Mouse (Mus musculus) kidney, postnatal 0 days (tissue): Measurements from ENCODE around the gene Prpf8. TPM values are rescaled to one million over a fixed set of nuclear protein-coding genes. Genes with fewer than 3 reads are reported as not detected.

Source experiments
- ATAC-seq: fragments of 200-750 bp; cut with Nextera tagmentation; replicated peaks from 2 replicates; pipeline ENCODE4 v1.8.0; 2017; ENCODE audit warnings: low read depth, moderate number of reproducible peaks, moderate TSS enrichment, moderate library complexity; ENCODE audit not compliant: low FRiP score
- DNase-seq: peaks from one replicate; pipeline ENCODE4 v3.0.0-alpha.2; 2016; ENCODE audit warnings: low spot score
- H3K27ac ChIP-seq: fragments of 300-500 bp; sonication (generic); 2 replicates; pipeline ENCODE4 v1.5.1; 2014; ENCODE audit warnings: mild to moderate bottlenecking
- H3K27me3 ChIP-seq: fragments of 300-500 bp; sonication (generic); 2 replicates; pipeline ENCODE4 v1.6.1; 2014; ENCODE audit warnings: low read length, mixed read lengths; ENCODE audit not compliant: insufficient read depth
- H3K36me3 ChIP-seq: fragments of 300-500 bp; sonication (generic); 2 replicates; pipeline ENCODE4 v1.6.1; 2014; ENCODE audit warnings: low read length, mixed read lengths; ENCODE audit not compliant: insufficient read depth
- H3K4me1 ChIP-seq: fragments of 300-500 bp; sonication (generic); replicated peaks from 2 replicates; pipeline ENCODE4 v1.6.1; 2014; ENCODE audit warnings: antibody characterized with exemption, low read length, mixed read lengths; ENCODE audit not compliant: insufficient read depth
- H3K4me2 ChIP-seq: fragments of 300-500 bp; sonication (generic); 2 replicates; pipeline ENCODE4 v1.6.1; 2014; ENCODE audit warnings: mild to moderate bottlenecking, low read length, moderate library complexity, mixed read lengths
- H3K4me3 ChIP-seq: fragments of 300-500 bp; sonication (generic); replicated peaks from 2 replicates; pipeline ENCODE4 v1.5.1; 2014; ENCODE audit warnings: low read depth, low read length
- H3K9ac ChIP-seq: fragments of 300-500 bp; sonication (generic); 2 replicates; pipeline ENCODE4 v1.6.1; 2014; ENCODE audit warnings: low read depth, low read length
- H3K9me3 ChIP-seq: fragments of 300-500 bp; sonication (generic); replicated peaks from 2 replicates; pipeline ENCODE4 v1.6.1; 2016; ENCODE audit warnings: low read length, inconsistent platforms, mixed read lengths
- CTCF ChIP-seq: IDR thresholded peaks from 2 replicates; pipeline ENCODE4 v1.5.1; 2016; ENCODE audit warnings: antibody characterized with exemption, low read depth, mild to moderate bottlenecking, moderate library complexity
- WGBS: fragments of 180-500 bp; shearing (Covaris S2); extraction: QIAGEN DNeasy Blood & Tissue Kit; methylation state at CpG from one replicate; pipeline ENCODE4 v1.1.7; 2014; 5-methylcytosine and 5-hydroxymethylcytosine counted together
- polyA plus RNA-seq: library from polyadenylated mRNA; unstranded; fragments of >200 nt; fragmentation: Nextera tagmentation; extraction: Ambion mirVana; gene quantifications from 2 replicates; pipeline ENCODE4 v1.2.1, GENCODE M21; 2015

The Prpf8 gene
- polyA plus RNA-seq, 1 experiment from 2014 or later: 36.6 TPM

GRCm38 (mm10) chr11:75456440-75456871 lies 30.2 kb upstream of the Prpf8 start:
- no peaks in the 10 kb centered on the region for H3K27me3 ChIP-seq
- ATAC-seq (no peak), DNase-seq (no peak)
- H3K4me3 ChIP-seq: no peak overlapping the region
- H3K4me1 ChIP-seq: peaks cover 23% of the 10 kb centered on the region
- 83% methylated on average over 7 of the region's 7 CpGs for WGBS
- no peak overlapping the region for H3K27ac ChIP-seq
- no peak for TF ChIP-seq CTCF
- H3K9ac ChIP-seq: no peak overlapping the region
- H3K9me3 ChIP-seq: no peaks in the 10 kb centered on the region
- peaks cover 6% of the 10 kb centered on the region; the same call in 1 of the 2 replicates for H3K36me3 ChIP-seq
- no peak overlapping the region for H3K4me2 ChIP-seq

- WGBS: 13% methylated on average over 3 of the region's 3 CpGs
- Histone ChIP-seq H3K9me3 (no peaks in the 10 kb centered on the region), H3K9ac (no peak overlapping the region), H3K27me3 (no peaks in the 10 kb centered on the region), H3K36me3 (no peaks in the 10 kb centered on the region), H3K27ac (no peak overlapping the region), H3K4me1 (peaks cover 32% of the 10 kb centered on the region), H3K4me3 (no peak overlapping the region), H3K4me2 (no peak overlapping the region)
- no peak for ATAC-seq
- peak; percentile 79 for TF ChIP-seq CTCF
- peak; percentile 69 for DNase-seq
Observed at GRCm38 (mm10) chr11:75458169-75458568, 28.4 kb upstream of the Prpf8 start.

- no peak overlapping the region for H3K27ac ChIP-seq
- ATAC-seq (no peak), DNase-seq (no peak)
- no peak overlapping the region for H3K4me3 ChIP-seq
- H3K27me3 ChIP-seq: no peaks in the 10 kb centered on the region
- no peaks in the 10 kb centered on the region for H3K36me3 ChIP-seq
- H3K4me2 ChIP-seq: no peak overlapping the region
- H3K9ac ChIP-seq: no peak overlapping the region
- no peaks in the 10 kb centered on the region for H3K9me3 ChIP-seq
- H3K4me1 ChIP-seq: peaks cover 30% of the 10 kb centered on the region
- WGBS: 82% methylated on average over 8 of the region's 8 CpGs
- TF ChIP-seq CTCF: no peak
Observed at GRCm38 (mm10) chr11:75458628-75459041, 28.0 kb upstream of the Prpf8 start.

GRCm38 (mm10) chr11:75459141-75459711 lies 27.4 kb upstream of the Prpf8 start:
- no peak overlapping the region for H3K4me2 ChIP-seq
- H3K4me1 ChIP-seq: peaks cover 24% of the 10 kb centered on the region
- no peaks in the 10 kb centered on the region for H3K27me3 ChIP-seq
- H3K36me3 ChIP-seq: no peaks in the 10 kb centered on the region
- no peak overlapping the region for H3K4me3 ChIP-seq
- WGBS: 77% methylated on average over 5 of the region's 5 CpGs
- no peaks in the 10 kb centered on the region for H3K9me3 ChIP-seq
- DNase-seq (no peak), ATAC-seq (no peak)
- peak overlapping the region; percentile 95 for H3K27ac ChIP-seq
- TF ChIP-seq CTCF: no peak
- no peak overlapping the region for H3K9ac ChIP-seq

GRCm38 (mm10) chr11:75459751-75460102 lies 26.9 kb upstream of the Prpf8 start:
- no peak for TF ChIP-seq CTCF
- H3K4me2 ChIP-seq: peak overlapping the region; percentile 69
- 18% methylated on average over 5 of the region's 5 CpGs for WGBS
- H3K9ac ChIP-seq: 0 out of 2 replicates have a peak overlapping the region, but pooled peaks have one; percentile 14
- H3K36me3 ChIP-seq: 0 out of 2 replicates have a peak, but pooled peaks cover under 1% of the 10 kb centered on the region
- peaks cover 24% of the 10 kb centered on the region for H3K4me1 ChIP-seq
- no peak overlapping the region for H3K4me3 ChIP-seq
- H3K27ac ChIP-seq: peak overlapping the region; percentile 95
- no peaks in the 10 kb centered on the region for H3K27me3 ChIP-seq
- H3K9me3 ChIP-seq: no peaks in the 10 kb centered on the region
- no peak for DNase-seq
- ATAC-seq: no peak

GRCm38 (mm10) chr11:75460103-75460843 lies 26.3 kb upstream of the Prpf8 start:
- DNase-seq: peak; percentile 98
- peak overlapping the region; percentile 69 for H3K4me2 ChIP-seq
- ATAC-seq: peak; percentile 15; the same call in 1 of the 2 replicates
- H3K4me1 ChIP-seq: peaks cover 20% of the 10 kb centered on the region
- H3K36me3 ChIP-seq: peaks cover 6% of the 10 kb centered on the region
- TF ChIP-seq CTCF: no peak
- H3K9ac ChIP-seq: peak overlapping the region; percentile 54
- no peaks in the 10 kb centered on the region for H3K27me3 ChIP-seq
- H3K4me3 ChIP-seq: peak overlapping the region; percentile 39
- 4% methylated on average over 19 of the region's 19 CpGs for WGBS
- no peaks in the 10 kb centered on the region for H3K9me3 ChIP-seq
- H3K27ac ChIP-seq: peak overlapping the region; percentile 95
